8 mouse cellular contexts compared by ENCODE assay signal in the genomic region with DNA sequence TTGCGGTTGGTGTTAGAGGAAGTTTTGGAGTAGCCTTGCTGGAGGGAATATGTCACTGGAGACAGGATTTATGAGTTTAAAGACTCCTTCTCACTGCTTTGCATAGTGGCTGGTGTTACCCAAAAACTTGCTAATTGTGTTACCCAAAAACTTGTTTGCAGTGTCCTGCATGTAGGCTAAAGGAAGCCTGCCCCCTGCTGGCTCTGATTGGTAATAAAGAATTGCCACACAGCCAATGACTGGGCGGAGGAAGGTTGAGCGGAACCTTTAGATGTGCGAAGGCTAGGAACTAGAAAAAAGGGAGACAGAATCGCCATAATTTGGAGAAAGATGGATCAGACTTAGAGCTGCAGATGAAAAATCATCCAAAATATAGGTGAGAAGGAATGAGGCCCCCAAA.
DNase-seq lines count a peak whose midpoint lies in the region; ATAC-seq and TF ChIP-seq lines count a peak whose summit lies in the region.

No protein-coding gene starts in this region.

- DNase-seq in cerebellum, postnatal 14 days = peak; percentile 34 to 40
- DNase-seq in cerebellum, adult 9-11 months = no peak
- DNase-seq in layer of hippocampus, adult 2 months (ENCODE audit: low spot score in 2 of 2) = peak in 1 of 2 experiments; percentile 28
- DNase-seq in layer of hippocampus, adult 9-11 months = no peak
- DNase-seq in MEL-GATA-1-ER (ENCODE audit: extremely low read depth, low read depth) = peak; percentile 36
- DNase-seq in heart, postnatal 4 days = peak; percentile 46

- TF ChIP-seq POLR2A in small intestine, adult 2 months (IDR thresholded peaks at IDR 0.05; ENCODE audit: low read depth, low read length) = no peak

- H3K4me1 ChIP-seq in small intestine, adult 2 months (ENCODE audit: control insufficient read depth, insufficient read depth, insufficient read length, low read length) = no peaks in the 10 kb centered on the region

- H3K4me3 ChIP-seq in layer of hippocampus, adult 2 months = no peak overlapping the region
- no peak overlapping the region for H3K4me3 ChIP-seq in small intestine, adult 2 months (ENCODE audit: low read depth, low read length)

- ATAC-seq in frontal cortex, adult (ENCODE audit: low TSS enrichment) = no peak

- H3K27ac ChIP-seq in layer of hippocampus, adult 2 months = no peak overlapping the region
- H3K27ac ChIP-seq in small intestine, adult 2 months (ENCODE audit: insufficient read depth, low read depth, low read length) = no peak overlapping the region

- peak; percentile 76 for TF ChIP-seq CTCF in layer of hippocampus, adult 2 months (conservative IDR thresholded peaks at IDR 0.05)
- TF ChIP-seq CTCF in small intestine, adult 2 months (IDR thresholded peaks at IDR 0.05; ENCODE audit: extremely low read depth, insufficient read length, insufficient replicate concordance, low read depth, low read length) = peak; percentile 39; the same call in 1 of the 2 replicates

- WGBS in small intestine, adult 2 months = 79% methylated on average over 5 of the region's 5 CpGs

- H3K36me3 ChIP-seq in small intestine, adult 2 months (ENCODE audit: control insufficient read depth, insufficient read depth, low read length) = no peaks in the 10 kb centered on the region

- no peaks in the 10 kb centered on the region for H3K27me3 ChIP-seq in small intestine, adult 2 months (ENCODE audit: control insufficient read depth, insufficient read depth, low read length)

Comparison
In these comparisons a context has a peak if more than half of its experiments do, and no peak if none do; other contexts are left out.
1. DNase-seq: peak in cerebellum, postnatal 14 days (2 of 2), MEL-GATA-1-ER (single experiment) and heart, postnatal 4 days (single experiment); none in cerebellum, adult 9-11 months (single experiment) and layer of hippocampus, adult 9-11 months (single experiment).